Mouse (Mus musculus) heart, adult 9 months (tissue): ENCODE measurements around the gene Mif4gd.

Experiments used
- DNase-seq, 2 experiments: peaks; one replicate each; pipeline ENCODE4 v3.0.0; 2022; ENCODE audit warnings: low spot score in 2 of 2

The Mif4gd gene

DNA sequence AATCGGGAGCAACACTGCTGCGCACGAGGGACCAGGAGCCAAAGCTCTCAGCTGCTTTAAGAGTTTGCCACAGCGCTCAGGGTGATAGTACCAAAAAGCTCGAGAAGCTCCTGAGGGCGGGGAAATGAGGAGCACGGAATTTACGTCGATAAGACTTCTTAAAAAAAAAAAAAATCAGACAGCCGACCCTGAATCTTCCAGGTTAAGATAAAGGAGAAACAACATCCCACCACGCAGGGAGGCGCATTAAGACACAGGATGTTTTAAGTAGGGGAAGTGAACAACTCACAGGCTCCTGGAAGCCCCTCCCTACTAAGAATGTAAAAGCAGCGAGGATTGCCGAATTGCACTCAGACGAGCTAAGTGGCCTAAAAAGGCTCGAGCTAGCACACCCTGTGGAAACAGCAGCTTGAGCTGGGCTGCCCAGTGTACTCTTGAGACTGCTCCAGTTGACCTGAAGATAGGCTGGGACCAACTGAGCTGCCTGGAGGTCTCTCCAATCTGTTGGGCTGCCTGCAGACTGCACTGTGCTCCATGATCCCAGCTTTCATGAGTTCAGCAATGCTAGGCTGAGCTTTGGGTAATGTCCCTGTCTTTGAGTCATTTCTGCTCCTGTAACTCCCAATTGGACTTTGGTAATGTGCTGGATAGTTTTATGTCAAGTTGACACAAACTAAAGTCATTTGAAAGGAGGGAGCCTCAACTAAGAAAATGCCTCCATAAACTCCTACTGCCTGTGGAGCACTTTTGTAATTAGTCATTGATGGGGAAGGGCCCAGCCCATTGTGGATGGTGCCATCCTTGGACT, 573 bp upstream of the Mif4gd start:
- DNase-seq: no peak

DNA sequence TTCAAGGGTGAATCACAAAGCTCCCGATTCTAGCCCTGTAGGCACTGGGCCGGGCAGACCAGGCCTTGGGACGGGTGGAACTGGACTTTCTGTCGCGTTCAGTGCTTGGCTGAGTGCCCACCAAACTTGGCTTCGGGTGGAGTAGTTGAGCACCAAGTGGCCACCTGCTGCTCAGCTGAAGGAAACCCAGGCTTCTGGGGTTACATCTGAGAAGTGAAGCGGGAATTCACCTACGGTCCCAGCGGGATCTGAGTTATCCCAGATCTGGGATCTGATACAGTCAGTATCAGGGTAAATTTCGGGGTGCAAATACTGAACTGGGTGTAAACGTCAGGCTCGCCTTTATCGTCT, 735 bp downstream of the Mif4gd start:
- DNase-seq: peak; percentile 77 to 80

DNA sequence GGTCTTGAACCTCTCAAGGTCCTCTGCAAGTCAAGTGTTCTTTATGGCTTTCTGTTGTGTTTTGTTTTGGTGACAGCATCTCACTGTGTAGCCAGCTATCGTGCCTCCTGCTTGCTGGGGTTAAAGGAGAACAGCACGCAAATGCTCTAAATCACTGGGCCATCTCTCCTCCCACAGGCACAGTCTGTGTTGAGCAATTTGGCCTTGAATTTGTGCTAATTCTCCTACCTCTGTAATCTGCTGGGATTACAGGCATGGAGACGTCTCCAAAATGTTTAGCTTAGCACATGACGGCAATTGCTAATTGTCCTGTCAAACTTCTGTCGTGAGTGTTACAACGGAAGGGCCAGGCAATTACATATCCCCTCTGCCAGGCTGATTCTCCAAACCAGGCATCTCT, 1.6 kb downstream of the Mif4gd start:
- DNase-seq: no peak

DNA sequence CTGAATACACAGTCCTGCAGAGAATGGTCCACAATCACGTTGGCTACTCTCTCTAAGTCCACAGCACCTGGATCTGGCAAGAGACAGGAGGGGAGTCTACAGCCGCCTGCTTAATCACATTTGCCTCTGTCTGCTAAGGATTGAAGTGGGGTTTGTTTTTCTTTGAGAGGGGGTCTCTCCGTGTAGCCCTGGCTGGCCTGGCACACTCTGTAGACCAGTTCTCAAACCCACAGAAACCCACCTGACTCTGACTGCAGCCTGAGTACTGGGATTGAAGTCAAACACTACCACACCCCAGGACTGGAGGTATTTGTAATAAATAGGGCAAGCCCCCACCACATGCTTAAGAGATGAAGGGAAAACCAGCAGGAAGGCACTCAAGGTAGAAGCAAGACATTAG, 3.2 kb downstream of the Mif4gd start:
- DNase-seq: no peak

DNA sequence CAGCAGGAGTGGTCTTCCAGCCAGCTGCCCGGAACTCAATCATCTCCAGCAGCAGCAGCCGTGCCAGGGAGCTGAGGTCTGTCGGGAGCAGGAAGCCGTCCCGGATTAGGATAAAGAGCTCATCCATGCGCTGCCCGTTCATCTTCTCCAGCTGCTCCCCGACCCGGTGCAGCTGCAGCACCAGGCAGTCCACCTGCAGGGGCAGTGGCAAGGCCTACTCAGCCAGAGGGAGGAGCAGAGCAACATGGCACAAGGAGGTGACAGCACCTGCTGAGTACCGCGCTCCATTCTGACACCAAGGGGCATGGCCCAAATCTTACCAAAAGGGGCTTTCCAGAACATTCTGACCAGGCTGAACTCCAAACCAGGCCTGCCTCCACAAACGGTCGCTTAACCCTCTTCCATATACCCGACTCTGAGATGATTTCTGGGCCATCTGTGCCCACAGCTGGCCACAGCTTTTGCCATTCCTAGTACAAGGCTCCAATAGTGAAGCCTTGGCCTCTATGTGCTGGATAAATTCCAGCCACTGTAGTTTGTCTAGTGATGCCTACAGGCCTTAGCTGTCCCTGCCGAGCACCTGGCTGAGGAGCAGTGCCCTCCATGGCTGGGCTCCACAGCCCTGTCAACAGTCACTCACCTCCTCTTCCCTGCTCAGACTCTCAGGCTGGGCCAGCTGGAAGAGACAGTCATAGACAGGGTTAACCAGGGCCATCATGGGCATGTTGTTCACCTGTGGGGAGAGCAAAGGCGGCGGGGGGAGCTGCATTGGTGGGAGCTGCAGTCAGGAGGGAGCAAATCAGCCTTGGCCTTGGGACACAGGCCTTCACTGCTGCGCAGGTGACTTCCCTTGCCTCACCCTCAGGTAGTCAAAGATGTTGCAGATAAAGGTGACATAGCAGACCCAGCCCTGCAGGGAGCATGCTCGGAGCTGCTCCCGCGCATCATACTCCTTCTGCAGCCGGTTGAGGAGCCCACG, 4.1 kb downstream of the Mif4gd start:
- no peak for DNase-seq

DNA sequence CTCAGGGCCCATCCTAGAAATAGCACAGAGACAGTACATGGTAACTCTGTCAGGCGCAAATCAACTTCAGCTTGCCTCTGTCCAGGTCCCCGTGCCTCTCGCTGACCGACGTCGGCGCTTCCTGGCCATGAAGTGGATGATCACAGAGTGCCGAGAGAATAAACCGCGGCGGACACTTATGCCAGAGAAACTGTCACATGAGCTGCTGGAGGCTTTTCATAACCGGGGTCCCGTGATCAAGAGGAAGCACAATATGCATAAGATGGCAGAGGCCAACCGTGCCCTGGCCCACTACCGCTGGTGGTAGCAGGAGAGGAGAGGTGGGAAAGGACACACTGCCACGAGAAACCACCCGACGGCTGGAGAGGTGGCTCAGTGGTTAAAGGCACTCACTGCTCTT, 6.0 kb downstream of the Mif4gd start:
- no peak for DNase-seq

DNA sequence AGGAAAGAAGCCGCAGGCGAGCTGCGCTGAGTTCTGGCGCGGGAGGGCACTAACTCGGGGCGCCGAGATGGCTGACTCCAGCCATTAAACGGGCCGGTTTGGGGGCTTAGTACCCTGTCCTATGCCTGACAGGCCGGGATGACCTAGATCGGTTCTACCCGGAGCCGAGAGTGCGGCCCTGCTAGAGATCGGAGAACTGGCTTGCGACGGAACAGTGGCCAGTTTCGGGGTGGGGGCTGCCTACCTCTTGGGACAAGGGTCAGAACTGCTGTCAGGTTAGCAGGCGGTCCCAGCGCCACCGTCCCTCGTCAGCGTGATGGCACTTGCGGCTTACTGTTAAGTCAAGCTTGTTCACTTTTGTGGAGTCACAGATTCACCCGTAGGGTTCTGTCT, 8.5 kb downstream of the Mif4gd start:
- no peak for DNase-seq

DNA sequence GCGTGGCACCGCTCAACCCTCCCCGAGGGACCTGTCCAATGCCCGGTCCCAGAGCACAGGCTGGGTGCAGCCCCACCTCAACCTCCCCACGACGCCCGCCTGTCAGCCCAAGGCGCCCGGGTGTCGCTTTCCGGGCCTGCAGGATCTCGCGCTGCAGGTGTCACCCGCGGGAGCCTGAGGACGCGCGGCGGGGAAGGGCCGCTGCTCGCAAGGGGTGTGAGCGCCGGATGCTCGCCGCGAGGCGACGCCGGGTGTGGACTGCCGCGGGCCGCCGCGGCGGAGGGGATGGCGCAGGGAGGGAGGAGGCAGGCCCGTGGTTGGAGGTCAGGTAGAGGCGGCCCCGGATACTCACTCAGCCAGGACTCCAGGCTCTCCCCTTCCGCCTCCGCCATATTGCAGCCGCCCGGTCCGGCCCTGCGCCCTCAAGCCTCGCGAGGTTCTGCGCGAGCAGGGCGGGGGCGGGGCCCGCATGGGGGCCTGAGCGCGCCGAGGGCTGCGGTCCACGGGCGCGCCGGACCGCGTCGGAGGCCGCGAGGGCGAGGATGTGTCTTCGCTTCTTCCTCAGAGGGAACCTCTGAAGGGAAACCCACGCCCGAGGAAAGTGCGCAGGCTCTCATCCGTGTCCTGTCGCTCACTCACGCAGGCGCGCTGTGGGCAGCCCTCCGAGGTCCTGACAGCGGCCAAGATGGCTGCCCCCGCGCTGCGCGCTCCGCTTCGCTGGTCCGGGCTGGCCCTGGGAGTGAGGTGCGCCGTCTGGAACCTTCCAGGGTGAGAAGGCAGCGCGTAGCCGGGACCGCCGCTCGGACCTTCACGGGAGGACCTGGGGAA, 9.1 kb downstream of the Mif4gd start, which contains the start of the genes Mrps7 and Gga3:
Gene Mrps7, plus strand, starts transcription at position 450 of the 828 bp plus-strand sequence.
Gene Gga3, minus strand, starts transcription at position 576 of the 828 bp plus-strand sequence.
- DNase-seq: peak; percentile 93 to 94

DNA sequence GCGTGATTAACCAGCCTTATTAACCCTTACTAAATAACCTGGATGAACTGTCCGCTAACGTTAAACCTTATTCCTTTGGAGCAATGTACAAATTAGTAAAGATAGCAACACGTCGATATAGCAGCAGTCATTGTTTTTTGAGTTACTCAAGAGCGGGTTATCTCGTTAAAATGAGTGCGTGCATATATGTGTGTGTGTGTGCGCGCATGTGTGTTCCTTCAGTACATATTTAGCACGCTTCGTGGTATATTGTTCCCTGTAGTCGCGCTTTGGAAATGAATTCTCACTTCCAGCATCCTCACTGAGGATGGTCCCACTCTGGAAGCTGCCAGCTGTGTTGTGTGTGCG, 9.7 kb downstream of the Mif4gd start:
- no peak for DNase-seq

DNA sequence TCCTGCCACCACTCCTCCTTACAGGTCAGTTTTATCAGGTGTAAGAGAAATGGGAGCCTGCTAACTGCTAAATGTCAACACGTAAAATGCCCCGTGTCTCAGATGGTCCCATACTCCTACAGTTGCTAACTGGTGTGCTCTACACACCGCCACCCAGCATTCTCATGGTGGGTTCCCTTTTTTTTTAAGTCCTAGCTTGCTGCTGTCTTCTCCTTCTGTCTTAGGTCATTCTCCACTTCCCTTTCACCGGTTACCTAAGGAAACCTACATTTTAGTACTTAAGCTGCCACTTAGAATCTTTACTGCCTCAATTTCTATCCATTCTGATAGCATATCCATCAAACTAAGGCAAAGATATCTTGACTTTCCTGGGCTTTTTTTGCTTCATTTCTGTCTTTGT, 11.6 kb downstream of the Mif4gd start:
- no peak for DNase-seq

DNA sequence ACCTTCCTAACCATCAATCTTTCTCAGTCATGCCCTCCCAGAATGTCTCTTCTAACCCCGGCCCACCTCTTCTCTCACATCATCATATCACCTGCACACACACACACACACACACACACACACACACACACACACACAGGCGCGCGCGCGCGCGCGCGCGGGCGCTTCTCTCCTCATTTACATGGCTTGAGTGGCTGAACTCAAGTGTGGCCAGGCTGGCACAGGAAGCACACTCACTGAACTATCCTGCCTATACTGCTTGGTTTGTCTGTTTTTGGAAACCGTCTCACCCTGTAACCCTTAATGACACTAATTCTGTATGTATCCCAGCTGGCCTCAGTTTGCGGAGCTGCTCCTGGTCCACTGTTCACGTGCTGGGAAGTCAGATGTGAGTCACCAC, 12.0 kb downstream of the Mif4gd start:
- DNase-seq: no peak

DNA sequence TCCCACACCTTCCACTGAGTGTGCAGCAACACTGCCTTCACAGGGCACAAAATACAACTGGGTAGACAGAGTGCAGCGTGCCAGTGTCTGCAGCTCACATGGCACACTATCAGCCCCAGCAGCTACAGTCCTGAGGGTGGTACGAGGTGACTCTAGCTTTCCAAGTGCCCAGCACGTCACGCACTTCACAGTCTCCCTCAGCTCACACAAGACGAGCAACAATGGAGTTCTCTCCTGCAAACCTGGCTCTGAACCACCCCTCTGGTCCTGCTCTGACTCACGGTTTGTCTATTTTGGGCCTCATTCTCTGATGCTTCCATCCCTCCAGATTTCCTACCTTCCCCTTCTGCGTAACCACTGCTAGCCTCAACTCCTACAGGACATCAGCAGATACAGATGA, 13.0 kb downstream of the Mif4gd start:
- no peak for DNase-seq

DNA sequence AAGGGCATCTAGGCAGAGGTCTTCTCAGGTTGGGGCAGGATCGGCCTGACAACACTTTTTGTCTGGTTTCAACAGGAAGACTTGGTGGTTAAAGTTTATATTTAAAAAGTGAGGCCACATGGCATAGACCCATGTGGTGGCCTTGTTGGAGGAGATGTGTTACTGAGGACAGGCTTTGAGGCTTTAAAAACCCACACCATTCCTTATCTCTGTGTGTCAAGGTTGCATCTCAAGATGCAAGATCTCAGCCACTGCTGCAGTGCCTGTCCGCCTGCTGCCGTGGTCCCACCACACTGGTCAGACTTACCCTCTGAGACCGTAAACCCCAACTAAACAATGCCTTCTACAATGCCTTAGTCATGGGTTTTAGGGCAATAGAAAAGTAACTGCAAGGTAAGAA, 14.5 kb downstream of the Mif4gd start:
- no peak for DNase-seq

DNA sequence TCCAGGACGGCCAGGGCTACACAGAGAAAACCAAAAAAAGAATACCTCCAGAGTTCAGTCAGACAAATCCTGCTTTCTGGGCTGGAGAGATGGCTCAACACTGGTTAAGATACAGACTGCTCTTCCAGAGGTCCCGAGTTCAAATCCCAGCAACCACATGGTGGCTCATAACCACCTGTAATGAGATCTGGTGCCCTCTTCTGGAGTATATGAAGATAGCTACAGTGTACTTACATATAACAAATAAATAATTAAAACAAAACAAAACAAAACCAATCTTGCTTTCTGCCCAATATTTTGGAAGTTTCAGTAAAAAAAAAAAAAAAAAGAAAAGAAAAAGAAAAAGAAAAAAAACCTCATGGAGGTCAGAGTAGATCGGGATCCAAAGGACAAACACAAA, 17.6 kb downstream of the Mif4gd start:
- no peak for DNase-seq

DNA sequence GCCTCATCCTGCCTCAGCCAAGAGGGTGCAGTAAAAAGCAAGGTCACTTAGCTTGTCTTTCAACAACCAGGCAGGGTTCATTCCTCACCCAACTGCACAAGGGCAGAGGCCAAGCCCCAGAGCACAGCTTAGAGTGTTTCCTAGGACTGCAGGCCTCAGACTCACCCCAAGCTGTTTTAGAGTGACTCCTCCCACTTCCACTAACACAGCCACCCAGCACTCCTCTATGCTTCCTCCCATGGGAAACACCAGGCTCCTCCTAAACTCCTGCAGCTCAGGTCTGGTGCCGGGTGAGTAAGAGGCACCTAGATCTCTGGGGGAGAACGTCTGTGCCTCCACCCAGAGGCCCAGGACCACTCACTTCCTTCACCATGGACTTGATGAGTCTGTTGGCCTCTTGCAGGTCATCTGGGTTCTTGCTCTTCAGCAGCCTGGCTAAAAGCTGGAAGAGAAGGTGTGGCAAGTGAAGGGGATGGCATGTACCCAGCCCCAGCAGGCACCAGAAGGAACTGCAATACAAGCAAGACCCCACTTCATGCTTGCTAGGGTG, 22.2 kb downstream of the Mif4gd start:
- no peak for DNase-seq

DNA sequence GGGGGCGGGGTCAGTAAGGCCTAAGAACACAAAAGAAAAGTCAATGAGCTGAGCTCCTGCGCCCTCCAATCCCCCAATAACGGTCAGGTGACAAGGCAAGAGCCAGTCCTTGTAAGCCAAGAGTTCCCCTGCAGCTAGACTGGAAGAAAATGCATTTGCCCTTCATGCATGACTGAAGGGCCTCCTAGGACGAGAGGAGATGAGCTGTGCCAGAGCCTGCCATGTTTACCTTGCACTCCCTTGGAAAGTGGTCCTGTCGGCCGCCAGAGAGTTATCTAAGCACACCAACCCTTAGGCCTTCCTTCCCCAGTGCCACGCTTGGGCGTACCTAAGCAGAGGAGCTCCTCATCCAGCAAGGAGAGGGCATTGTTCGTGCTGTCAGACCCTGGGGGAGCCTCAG, 24.8 kb downstream of the Mif4gd start:
- DNase-seq: no peak

DNA sequence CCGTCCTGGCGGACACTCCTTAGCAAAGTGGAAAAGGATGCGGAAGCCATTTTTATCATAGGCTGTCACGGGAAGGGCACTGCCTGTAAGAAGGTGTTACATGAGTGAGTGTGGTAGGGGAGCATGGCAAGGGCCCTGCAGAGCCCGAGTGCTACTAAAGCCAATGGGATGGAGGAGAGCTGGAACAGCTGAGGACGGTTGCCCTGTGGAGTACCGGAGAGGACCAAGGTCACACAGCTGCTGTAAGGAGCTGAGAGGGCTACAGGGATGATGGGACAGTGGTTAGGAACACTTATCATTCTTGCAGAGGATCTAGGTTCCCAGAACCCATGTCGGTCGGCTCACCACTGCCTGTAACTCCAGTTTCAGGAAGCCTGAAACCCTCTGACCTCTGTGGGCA, 26.4 kb downstream of the Mif4gd start:
- no peak for DNase-seq

DNA sequence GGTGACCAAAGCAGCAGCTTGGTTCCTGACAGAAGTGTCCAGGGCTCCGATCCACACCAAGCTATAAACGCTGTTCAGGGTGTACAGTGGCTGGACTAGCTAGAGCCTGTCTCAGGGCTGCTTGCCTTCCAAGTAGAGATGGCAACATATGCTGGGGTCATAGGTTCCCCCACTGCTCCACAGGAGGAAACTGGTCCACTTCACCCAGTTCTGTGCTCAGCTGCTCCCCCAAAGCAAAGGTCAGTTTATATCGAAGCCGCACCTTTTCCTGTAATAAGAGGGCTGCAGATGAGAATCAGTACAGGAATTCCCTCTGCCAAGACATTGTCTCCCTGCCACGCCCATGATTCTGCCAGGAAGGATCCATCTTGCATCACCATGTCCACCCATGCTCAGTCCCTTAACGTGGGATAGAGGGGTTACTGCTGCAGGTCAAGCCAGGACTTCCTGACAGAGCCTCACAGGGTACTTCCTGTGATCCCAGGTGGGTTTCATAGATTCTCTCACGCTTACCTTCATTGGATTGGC, 27.1 kb downstream of the Mif4gd start:
- DNase-seq: no peak

DNA sequence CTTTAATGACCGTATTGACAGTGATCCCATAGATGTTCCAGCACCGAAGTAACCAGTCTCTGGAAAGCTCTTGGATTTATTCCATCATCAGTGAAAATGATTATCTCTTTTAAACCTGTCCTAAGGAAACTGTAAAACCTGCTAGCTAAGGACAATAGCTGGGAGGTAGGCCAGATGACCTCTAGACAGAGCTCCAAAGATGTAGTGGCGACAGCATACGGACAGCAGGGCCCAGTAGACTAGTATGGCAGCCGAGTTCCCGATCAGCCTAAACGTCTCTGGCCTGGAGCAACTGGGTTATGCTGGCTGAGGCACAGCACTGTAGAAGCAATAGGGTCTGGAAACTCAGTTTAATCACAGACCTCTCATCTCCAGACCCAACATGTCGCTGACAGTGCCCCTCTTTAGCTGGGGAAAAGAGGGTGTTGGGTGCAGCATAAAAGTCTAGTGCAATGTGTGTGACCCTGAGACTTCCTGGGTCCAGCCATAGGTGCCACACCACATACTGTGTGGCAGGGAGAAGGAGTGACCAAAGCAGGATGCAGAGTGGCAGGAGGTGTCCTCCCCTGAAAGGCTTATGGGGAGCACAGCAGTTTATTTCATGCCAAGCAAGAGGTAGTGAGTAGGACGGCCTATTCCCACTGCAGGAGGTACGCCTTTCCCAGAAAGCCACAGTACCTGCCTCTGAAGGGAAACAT, 28.2 kb downstream of the Mif4gd start:
- no peak for DNase-seq

DNA sequence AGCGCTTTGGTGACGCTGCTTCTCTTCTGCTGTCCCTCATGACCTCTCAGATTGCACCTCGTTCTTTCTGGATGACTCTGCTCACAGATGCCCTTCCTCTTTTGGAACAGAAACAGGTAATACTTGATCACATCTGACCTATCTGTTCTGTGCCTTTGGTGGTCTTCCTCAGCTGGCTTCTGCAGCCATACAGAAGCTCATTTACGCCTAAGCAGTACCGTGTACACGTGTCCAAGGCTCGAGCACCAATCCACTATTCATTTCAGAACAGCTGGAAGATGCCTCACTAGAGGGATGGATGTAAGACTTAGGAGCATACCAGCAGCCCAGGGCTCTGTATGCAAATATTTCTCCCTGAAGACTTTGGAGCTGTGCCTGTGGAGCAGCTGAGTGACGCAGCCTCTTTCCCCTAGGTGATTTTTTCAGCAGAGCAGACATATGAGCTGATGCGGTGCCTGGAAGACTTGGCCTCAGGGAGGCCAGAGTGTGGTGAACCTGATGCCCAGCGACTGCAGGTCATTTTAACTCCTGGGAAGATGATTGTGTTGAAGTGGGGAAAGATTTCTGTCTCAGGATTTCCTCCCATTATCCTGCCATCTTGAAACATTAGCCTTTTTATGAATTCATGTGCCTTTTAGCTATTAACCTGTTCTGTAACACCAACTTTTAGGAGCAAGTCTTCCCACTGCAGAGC, 29.7 kb downstream of the Mif4gd start:
- no peak for DNase-seq
